Mouse (Mus musculus) testis, adult 2 months (tissue): ENCODE measurements around the gene 2610028H24Rik.

Experiments
- CTCF ChIP-seq: fragments of 200-500 bp; IDR thresholded peaks from 2 replicates; pipeline ENCODE4 v1.5.1; 2012; ENCODE audit warnings: low read depth, mild to moderate bottlenecking, inconsistent platforms, low read length, moderate library complexity; ENCODE audit not compliant: control insufficient read depth, insufficient read depth, insufficient replicate concordance
- POLR2A ChIP-seq: fragments of 200-500 bp; IDR thresholded peaks from 2 replicates; pipeline ENCODE4 v1.6.1; 2012; ENCODE audit warnings: low read depth, mild to moderate bottlenecking, inconsistent platforms, low read length, moderate library complexity; ENCODE audit not compliant: control insufficient read depth

GRCm38 (mm10) chr10:76440281-76440680 is 8.6 kb upstream of the 2610028H24Rik start, which contains the start of gene AC141477.1:
- no peak for TF ChIP-seq POLR2A
- no peak for TF ChIP-seq CTCF
